Mouse (Mus musculus) heart, postnatal 14 days (tissue): ENCODE measurements at regions not wholly inside any gene's neighbourhood (a gene's known extent, or its start where the extent isn't known, plus 50 kb on each side); places are given as distances from the start of the nearest gene placed in this dataset.

ENCODE experiments used
- DNase-seq, 2 experiments: peaks; one replicate each; pipeline ENCODE4 v3.0.0; 2021 to 2022
- intact Hi-C: fragments of 180-260 bp; cut with DNase I; formaldehyde crosslinking; loops from one replicate; pipeline ENCODE4 v1.15.1; 2025

DNA sequence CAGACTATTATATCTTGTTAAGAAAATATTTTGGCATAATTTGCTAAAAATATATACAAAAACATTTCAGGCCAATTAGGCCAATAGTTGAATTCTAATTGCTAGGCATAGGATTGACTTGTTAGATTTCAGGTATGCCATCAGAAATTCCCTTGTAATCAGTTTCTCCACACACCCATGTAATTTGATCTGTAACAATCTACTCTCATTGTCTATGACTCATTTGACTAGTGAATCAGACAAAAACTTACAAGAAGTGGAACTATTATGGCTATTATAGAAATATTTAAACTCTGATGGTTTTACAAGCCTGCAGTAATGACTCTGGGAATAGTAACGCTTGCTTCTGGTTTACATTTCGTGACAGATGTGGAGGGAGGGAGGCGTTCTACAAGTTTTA, 338.9 kb upstream of the Ptbp2 start:
- intact Hi-C loops = no loop called here
- no peak for DNase-seq

DNA sequence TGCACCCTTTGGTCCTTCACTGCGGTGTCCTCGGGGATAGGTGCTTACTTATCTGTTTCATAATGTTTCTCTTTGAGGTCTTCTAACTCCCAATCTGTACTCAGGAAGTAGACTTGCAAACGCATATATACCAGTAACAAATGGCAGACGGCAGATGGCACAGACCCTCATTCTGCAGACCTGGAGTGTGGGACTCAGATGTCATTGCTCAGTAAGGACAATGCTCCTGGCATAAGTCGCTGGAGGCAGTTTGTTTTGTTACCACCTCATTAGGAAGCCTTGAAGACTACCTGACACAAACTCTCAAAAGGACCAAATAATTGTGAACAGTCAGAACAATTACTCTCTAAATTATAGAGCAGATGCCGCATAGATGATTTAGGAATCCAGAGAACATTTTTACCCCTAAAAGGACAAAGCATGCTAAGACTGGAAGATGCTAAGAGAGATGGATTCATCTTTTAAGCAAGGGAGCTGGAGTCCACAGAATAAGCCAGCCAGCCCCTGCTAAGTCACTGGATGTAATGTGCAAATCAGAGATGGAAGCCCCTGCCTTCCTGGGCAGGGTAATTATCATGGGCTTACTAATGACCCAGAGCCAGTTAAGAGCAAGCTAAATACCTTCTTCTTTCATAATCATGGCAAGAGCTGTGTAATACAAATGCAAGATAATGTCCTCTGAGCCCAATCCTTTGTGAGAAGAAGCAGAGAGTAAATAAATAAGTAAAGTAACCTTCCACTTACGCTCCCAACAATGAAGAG, 299.1 kb upstream of the Ptbp2 start:
- DNase-seq = no peak
- intact Hi-C loops = no loop called here

- intact Hi-C loops = no loop called here
- no peak for DNase-seq
Observed at GRCm38 (mm10) chr3:120073528-120073927, 289.3 kb upstream of the Ptbp2 start.

- DNase-seq = peak; percentile 9 to 22
- intact Hi-C loops = no loop called here
Observed at GRCm38 (mm10) chr3:120065714-120066113, 281.4 kb upstream of the Ptbp2 start.

GRCm38 (mm10) chr3:120064854-120065480, 280.7 kb upstream of the Ptbp2 start:
- peak; percentile 46 to 62 for DNase-seq
- intact Hi-C loops = no loop called here

- intact Hi-C loops = no loop called here
- DNase-seq = no peak
Observed at GRCm38 (mm10) chr3:120062264-120062663, 278.0 kb upstream of the Ptbp2 start.

DNA sequence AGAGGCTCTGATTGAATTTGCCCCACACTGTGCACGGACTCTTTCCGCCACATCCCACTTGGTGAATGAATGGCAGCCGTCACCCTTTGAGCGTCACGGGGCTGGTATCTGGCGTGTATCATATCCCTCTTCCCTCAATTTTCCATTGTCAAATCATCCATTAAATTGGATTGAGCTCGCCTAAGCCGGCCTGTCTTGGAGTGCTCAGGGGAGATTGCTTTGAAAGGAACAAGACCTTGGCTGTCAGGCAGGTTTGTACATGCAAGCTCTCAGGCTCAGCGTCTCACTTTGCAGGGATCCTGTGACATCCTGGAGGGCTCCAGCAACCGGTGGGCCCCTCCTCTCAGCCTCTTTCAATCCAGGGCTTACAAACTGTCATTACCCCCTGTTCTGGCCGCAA, 275.7 kb upstream of the Ptbp2 start:
- intact Hi-C loops = no loop called here
- DNase-seq = no peak

DNA sequence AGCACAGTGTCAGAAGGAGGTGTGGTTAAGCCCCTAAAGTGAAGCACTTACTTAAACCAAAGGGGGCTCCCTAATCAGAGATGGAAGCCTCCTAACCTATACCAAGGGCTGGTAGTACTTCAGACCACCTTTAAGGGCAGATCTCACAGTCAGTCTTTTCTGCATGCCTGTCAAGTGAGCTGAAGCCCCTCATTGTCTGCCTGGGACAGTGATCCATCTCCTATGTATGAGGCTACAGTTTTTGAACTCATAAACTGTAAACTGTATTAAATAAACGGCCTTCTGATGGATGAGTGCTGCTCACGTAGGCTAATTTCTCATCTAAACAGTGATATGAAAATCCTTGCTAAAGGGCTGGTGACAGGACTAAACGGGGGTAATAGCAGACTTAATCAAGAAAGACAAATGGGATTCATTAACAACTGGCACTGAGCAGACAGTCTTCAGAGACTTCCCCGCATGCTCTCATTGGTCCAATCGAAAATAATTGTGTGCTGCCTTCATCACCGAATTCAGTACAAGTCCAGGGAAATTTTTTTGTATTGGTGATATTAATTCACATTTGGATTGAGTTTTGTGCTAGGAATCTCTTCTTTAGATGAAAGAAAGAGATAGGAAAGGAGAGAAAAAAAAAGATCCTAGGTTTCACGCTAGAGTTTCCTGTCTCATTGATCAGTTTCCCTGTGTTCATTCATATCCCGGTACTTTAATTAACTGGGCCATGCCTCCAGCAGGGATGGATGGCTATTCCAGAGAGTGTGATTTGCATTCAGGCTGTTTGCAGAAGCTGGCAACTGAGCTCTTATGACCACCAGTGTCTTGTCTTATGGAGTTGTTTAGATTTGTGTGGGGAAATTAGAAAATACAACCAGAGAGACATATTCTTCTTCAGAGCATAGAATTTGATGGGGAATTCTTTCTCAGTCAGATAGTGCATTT, 271.2 kb upstream of the Ptbp2 start:
- no peak for DNase-seq
- intact Hi-C loops = no loop called here

DNA sequence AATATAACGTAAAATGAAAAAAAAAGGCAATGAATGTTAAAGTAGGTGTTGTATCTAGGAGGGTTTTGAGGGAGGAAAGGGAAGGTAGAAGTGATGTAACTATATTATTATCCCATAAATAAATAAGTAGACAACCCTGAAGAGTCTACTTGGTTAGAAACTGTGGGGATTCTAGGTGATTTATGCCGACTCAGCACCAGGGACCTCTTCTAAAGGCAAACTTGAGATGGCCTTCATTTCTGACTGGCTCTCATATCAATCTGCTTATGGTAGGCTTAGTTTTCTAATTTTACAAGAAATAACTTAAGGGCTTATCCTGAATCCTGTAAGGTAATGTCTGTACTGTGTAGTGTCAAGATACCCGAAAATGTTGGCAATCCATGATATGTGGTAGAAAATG, 263.0 kb upstream of the Ptbp2 start:
- no peak for DNase-seq
- intact Hi-C loops = no loop called here

- intact Hi-C loops = no loop called here
- no peak for DNase-seq
Observed at GRCm38 (mm10) chr3:120037526-120037925, 253.3 kb upstream of the Ptbp2 start.

DNA sequence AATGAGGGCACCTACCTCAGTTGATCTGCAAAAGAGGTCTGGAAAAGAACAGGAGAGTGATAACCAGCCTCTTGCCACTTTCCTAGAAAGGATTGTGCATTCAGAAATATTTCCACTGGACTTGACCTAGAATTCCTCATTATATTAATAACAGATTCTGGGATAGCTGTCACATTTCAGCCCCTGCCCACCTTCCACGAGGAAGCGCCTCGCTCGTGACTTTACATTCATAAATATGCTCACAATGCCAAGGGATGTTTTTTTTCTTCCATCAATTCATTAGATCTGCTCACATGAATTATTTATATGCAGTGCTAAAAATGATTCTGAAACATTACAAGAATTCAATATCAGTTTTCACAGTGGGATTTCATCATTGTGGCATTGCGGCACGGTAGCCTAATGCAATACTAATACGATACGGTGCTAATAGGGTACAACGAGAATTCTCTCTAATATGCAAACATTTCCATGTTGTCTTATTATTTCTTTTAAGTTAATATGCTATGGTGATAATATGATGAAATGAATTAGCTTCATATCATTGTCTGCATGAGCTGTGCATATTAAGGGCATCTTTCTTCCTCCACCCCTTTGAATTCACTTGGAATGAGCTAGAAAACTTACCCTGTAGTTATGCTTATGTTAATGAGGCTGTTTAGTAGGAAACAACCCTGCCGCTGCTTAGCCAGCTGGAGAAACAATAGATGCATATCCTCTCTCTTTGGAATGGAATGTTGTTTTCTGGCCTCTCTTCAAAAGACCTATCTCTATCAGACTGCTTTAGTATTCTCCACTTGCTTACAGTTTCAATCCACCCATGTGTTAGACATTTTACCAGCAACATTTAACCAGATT, 235.8 kb upstream of the Ptbp2 start:
- intact Hi-C loops = no loop called here
- no peak for DNase-seq

DNA sequence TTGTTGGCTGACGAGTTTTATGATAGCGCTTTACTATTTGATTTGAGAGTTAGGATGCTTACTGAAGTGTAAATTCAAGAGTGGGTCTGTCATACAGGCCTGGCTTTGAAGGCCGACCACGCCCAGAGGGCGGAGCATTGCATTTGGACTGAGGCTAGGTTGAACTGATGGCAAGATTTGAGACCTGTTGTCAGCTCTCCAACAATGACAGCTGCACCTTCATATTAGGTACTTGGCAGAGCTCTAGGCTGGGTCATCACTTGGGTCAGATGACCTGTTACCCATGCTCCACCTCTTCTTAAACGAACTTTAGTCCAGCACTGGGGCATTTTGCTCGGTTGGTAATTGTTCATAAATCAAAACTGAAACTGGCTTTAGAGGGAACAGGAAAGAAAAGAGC, 231.1 kb upstream of the Ptbp2 start:
- no peak for DNase-seq
- intact Hi-C loops = no loop called here

- DNase-seq = no peak
- intact Hi-C loops = no loop called here
Observed at GRCm38 (mm10) chr3:120011861-120012260, 227.6 kb upstream of the Ptbp2 start.

DNA sequence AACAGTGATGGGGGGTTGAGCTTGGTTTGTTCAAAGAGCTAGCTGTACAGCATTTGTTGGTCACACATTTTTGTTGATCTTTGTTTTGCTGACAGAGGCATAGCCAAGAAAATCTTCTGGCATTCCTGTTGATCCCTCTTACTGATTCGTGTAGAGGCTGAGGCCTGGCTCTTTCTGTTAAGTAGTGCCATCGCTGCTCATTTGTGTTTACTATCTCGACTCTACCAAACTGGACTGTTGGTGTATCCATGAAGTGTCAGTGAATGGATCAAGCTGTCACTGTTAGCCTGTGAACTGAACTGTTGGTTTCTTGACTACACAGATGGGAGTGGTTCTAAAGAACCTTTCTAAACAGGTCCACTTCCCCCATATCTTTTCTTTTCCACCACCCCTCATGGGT, 223.8 kb upstream of the Ptbp2 start:
- intact Hi-C loops = no loop called here
- no peak for DNase-seq

DNA sequence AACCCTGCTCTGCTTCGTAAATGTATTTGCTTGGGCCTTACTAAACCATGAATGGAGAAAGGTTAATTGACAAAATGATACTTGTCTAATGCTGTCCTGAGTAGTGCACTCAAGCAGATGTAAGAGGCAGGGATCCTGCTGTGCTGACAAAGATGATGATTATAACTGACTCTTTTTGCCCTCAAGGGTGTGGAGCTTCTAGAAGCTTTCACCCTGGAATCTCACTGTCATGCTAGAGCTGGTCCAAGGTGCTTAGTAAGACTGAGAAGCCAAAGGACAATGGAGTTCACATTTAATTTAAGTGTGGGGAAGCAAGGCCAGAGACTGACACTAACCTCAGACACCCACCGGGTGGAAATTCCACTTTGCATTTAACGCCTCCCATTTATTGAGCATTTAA, 220.3 kb upstream of the Ptbp2 start:
- intact Hi-C loops = no loop called here
- DNase-seq = no peak

DNA sequence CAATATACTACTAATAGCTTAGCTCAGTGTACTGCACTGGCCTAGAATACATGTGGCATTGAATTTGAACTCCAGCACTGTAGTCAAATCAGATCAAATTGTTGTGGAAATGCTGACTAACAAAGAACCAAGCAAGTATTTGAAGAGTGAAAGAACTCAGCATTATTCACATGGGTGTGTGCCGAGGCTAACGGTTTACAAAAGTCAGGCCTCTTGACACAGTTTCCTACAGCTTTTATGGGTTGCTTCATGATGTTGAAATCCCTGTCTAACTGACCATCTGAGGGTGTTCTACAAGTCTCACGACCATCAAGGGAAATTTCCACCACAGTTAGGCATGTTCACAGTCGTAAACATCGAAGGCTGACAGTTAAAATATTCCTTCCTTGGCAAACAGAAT, 216.0 kb upstream of the Ptbp2 start:
- DNase-seq = no peak
- intact Hi-C loops = no loop called here

DNA sequence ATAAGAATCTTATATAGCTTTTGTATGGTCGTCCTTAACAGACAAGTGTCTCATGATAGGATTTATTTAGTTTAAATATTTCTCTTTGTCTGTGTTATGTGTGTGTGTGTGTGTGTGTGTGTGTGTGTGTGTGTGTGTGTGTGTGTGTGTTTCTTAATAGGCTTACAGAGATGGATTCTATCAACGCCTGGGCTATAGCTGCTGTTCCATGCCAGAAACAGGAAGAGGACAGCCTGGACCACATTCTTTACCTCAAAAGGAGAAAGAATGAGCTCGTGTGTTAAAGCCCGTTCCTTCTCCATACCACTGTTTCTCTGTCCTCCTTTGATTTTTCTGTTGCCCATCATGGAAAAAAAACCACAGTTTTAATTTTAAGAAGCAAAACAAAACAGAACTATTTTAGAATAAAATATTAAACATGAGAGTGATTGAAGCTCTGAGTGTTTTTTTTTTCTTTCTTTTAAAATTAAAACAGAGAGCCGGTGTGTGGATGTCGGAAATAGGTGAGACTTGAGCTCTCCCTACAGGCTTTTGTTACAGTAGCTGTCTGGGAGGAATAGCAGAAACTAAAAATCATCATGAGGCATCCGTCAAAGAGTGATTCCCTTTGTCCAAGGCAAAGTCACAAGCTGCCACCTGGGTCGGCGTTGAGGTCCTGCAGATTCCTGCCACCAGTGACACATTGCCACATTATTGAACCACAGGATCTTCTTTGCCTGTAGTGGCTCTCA, 212.2 kb upstream of the Ptbp2 start:
- intact Hi-C loops = no loop called here
- no peak for DNase-seq

GRCm38 (mm10) chr3:119995781-119996180, 211.5 kb upstream of the Ptbp2 start:
- peak; percentile 40 to 44 for DNase-seq
- intact Hi-C loops = no loop called here

- no peak for DNase-seq
- intact Hi-C loops = no loop called here
Observed at GRCm38 (mm10) chr3:119987245-119987852, 203.1 kb upstream of the Ptbp2 start.
